Mouse (Mus musculus) MEL (cell line): Measurements from ENCODE around the gene Lcmt1.

Source experiments
- CTCF ChIP-seq, 3 experiments: IDR thresholded peaks in 2 of 3; conservative IDR thresholded peaks in 1 of 3; 2 replicates each; pipeline ENCODE4 v1.5.1; 2011 to 2012; ENCODE audit warnings: low read length in 3 of 3, low read depth in 2 of 3, mild to moderate bottlenecking in 2 of 3, improper control_type of control experiment in 1 of 3, inconsistent platforms in 1 of 3, mixed read lengths in 1 of 3, moderate library complexity in 1 of 3; ENCODE audit not compliant: control insufficient read depth in 1 of 3, insufficient read depth in 1 of 3, poor library complexity in 1 of 3, severe bottlenecking in 1 of 3
- ETS1 ChIP-seq: IDR thresholded peaks from 2 replicates; pipeline ENCODE4 v1.6.1; 2012; ENCODE audit warnings: low read depth, mild to moderate bottlenecking, inconsistent platforms, low read length, improper control_type of control experiment, moderate library complexity
- POLR2A ChIP-seq, 2 experiments: IDR thresholded peaks; 2 replicates each; pipeline ENCODE4 v1.6.1; 2011 to 2012; ENCODE audit warnings: low read length in 2 of 2, mild to moderate bottlenecking in 2 of 2, control low read depth in 1 of 2, improper control_type of control experiment in 1 of 2, low read depth in 1 of 2, moderate library complexity in 1 of 2; ENCODE audit not compliant: control insufficient read depth in 1 of 2, insufficient read depth in 1 of 2, poor library complexity in 1 of 2
- POLR2AphosphoS5 ChIP-seq: IDR thresholded peaks from 2 replicates; pipeline ENCODE4 v1.6.1; 2012; ENCODE audit warnings: low read depth, borderline replicate concordance, mild to moderate bottlenecking, inconsistent platforms, low read length, moderate library complexity, mixed read lengths
- RCOR1 ChIP-seq: IDR thresholded peaks from 2 replicates; pipeline ENCODE4 v1.6.1; 2012; ENCODE audit warnings: low read depth, mild to moderate bottlenecking, inconsistent platforms, low read length, improper control_type of control experiment
- ZC3H11A ChIP-seq: IDR thresholded peaks from 2 replicates; pipeline ENCODE4 v1.6.1; 2012; ENCODE audit warnings: low read depth, mild to moderate bottlenecking, inconsistent platforms, low read length, improper control_type of control experiment
- ZMIZ1 ChIP-seq: IDR thresholded peaks from 2 replicates; pipeline ENCODE4 v1.6.1; 2012; ENCODE audit warnings: low read depth, mild to moderate bottlenecking, inconsistent platforms, low read length, improper control_type of control experiment, moderate library complexity
- ZNF384 ChIP-seq: IDR thresholded peaks from 2 replicates; pipeline ENCODE4 v1.6.1; 2012; ENCODE audit warnings: low read depth, mild to moderate bottlenecking, inconsistent platforms, low read length, improper control_type of control experiment

DNA sequence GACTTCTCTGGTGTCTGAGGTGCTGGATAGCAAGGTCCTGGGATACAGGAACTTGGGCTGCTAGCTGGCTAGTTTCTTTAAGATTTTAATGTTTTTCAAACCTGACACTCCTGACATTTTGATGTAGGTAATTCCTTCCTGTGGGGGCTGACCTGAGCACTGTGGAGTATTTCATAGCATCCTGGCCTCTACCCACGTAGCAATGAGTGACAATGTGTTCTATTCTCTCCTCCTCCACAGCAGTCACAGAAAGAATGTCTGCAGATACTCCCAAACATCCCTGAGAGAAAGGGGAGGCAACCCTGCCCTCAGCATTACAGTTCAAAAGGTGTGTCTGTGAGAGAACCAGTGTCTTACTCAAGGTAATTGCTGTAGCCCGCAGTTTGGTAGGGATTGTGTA lies 19.3 kb upstream of the Lcmt1 start:
- TF ChIP-seq POLR2A (IDR thresholded peaks at IDR 0.05; ENCODE audit: control insufficient read depth in 1 of 2, insufficient read depth in 1 of 2, low read depth in 1 of 2, low read length in 2 of 2, poor library complexity in 1 of 2) (no peak), ZNF384 (no peak), RCOR1 (no peak), CTCF (IDR thresholded peaks at IDR 0.05 in 2 of 3, conservative IDR thresholded peaks at IDR 0.05 in 1 of 3; ENCODE audit: control insufficient read depth in 1 of 3, insufficient read depth in 1 of 3, low read depth in 2 of 3, low read length in 3 of 3, poor library complexity in 1 of 3, severe bottlenecking in 1 of 3) (no peak), POLR2AphosphoS5 (no peak), ZMIZ1 (no peak), ETS1 (no peak), ZC3H11A (no peak)
